Mouse (Mus musculus): Measurements from ENCODE around the gene Dlg2.

The Dlg2 gene

DNA sequence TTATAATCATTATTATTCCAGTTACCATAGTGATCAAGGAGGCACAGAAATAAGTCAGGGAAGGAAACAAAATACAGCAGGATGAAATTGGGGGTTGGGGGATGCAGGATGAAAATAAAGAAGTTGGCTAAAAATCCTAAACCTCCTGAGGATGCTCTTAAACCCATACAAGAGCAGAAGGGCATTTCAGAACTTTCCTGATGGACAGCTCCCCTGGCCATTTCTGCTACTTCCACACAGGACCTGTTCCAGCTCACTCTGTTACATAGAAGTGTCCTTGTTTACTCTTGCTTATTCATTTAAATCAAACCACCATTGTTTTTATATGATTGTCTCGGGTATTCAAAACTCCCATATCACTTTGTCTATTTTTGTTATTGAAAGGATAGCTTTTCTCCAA lies 791.3 kb downstream of the Dlg2 start:
- DNase-seq (ENCODE audit: low spot score), result peak; percentile 72

DNA sequence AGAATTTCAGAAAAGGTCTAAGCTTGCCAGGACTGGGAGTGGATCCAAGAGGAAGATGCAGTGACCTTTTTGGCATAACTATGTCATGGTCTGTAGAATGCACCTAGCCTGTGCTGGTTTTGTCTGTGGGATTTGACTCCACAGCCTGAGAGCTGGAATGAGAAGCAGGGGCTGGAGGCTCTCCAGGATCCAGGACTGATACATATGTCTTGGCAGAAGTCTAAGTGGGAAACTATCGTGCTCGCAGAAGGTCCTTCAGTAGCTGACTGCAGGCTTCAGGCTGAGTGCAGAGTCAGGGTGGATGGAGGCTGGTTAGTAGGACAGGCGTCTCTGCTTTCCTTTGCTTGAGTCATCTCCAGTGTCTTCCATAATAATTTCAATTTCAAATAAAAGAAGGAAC lies 807.7 kb downstream of the Dlg2 start:
- DNase-seq (ENCODE audit: low spot score), result no peak

- no peak for DNase-seq (ENCODE audit: low spot score)
Measured at GRCm38 (mm10) chr7:91288324-91288723, 811.9 kb downstream of the Dlg2 start.

DNA sequence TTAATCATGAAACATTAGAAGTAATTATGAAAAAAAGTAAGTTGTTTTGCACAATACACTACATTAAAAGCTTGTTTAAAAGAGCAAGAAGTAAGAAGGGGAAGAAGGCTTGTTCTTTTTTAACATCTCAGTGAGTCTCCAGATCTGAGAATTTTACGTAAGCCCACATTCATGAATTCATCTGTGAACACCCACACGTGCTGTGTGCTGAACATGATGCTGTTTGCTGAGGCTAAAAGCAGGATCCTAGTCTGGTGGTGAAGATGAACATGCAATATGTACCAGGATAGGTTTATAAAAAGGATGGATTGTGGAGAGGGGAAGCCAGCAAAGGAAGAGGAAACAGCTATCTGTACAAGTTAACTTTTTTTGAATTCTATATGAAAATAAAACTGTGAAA lies 819.7 kb downstream of the Dlg2 start:
- DNase-seq (ENCODE audit: low spot score), result no peak

GRCm38 (mm10) chr7:91311177-91311576 lies 834.7 kb downstream of the Dlg2 start:
- DNase-seq (ENCODE audit: low spot score), result no peak

DNA sequence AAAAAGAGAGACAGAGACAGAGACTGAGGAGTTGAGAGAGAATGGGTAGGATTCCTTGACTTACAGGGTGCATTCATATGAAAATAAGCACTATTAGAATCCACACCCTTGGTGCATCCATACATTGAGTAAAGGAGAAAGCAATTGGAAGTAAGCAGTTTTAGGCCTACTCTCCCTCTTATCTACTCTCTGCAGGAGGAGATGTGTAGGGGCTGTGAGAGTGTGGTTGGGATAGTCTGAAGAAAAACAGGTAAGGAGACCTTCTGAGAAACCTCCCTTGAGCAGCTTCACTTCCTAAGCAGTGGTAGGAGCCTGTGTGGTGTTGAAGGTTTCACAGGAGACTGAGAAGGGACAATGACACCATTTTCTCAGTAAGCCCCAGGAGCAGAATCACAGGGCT lies 868.6 kb downstream of the Dlg2 start:
- DNase-seq (ENCODE audit: low spot score), result no peak

DNA sequence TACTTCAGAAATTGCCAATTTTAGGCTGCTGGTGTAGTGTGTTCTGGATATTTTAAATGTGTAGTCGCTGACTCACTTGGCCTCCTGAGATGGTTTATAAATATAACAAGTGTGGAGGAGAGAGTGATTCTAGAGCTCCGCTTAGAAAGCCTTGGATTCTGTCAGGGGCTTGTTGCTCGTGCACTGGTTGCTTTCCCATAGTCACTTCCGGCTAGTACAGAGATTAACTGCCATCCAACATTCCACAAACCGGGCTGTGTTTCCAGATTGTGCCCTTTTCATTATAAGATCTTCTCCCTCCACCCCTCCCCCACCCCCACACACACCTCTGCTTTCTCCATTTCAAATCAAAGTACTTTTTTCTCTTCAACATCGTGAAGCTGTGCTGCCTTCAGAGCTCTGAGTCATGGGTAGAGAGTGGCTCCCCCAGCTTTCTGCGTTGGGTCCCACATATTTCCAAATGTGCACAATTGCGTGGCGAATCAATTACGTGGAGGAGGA lies 893.4 kb downstream of the Dlg2 start:
- peak; percentile 11 for DNase-seq (ENCODE audit: low spot score)

DNA sequence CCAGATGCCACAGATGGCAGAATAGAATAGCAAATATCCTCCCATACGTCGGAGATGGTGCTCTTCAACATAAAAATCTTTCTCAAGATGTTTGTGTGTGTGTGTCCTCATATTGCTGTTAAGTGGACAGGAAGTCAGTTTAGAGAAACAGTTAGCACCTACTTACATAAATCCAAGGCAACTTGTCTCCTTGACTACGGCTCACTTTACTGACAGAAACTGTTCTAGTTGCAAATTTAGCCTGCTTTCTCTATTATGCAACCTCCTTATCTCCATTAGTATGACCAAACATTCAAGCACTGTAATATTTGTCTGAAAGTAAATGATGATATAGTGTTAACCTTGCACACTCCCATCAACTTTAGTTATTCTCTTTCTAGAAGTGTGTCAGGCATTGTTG lies 905.8 kb downstream of the Dlg2 start:
- no peak for DNase-seq (ENCODE audit: low spot score)

- no peak for DNase-seq (ENCODE audit: low spot score)
Measured at GRCm38 (mm10) chr7:91383873-91384272, 907.4 kb downstream of the Dlg2 start.

DNA sequence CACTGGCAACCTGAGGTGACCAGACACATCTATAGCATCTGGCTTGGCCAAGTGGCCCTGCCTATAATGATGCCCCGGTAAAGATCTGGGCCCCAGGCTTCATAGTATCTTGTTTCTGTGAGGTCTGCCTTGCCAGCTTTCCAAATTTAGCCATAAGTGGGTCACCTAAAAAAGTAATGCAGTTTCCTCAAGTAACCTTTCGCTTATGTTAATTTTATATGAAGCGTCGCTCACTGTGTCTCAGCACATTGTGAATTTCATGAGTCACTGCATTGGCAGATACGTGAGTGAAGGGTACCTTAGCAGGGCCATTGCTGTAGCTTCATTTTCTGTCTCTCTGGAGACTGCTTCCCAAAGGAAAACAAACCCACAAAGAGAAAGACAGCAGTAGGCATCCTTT lies 912.8 kb downstream of the Dlg2 start:
- DNase-seq (ENCODE audit: low spot score), result no peak

DNA sequence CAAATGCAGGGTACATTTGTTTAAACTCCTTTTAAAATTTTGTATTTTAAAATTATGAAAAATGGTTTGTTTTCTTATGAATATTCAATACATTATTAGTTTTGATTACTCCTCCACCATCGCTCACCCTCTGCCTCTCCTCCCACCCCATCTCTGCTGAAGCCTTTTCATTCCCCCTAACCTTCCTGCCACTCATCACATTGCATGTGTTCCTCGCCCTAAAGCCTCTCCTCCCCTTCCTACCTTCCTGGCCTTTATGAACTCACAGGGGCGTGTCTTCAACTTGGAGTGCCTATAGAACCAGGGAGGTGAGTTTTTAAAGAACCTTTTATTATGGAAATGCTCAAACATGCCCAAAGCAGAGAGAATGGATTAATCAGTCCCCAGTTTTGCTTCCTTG lies 921.4 kb downstream of the Dlg2 start:
- no peak for DNase-seq (ENCODE audit: low spot score)

DNA sequence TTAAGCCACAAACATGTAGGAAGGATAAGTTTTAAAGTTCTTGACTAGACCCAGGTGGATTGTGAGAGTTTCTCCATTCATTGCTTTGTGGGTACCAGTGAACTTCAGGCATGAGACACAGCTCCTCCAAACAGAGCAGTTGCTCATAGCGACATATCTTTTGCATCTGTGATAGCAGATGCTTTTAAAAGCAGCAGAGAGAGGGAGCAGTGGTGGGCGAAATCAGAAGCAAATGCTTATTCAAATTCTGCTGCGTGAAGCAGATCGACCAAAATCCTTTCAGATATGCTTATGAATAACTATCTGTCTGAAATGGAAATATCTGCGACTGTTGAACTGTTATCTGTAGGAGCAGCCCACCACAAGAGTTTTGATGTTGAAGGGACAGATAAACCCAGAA lies 935.6 kb downstream of the Dlg2 start:
- no peak for DNase-seq (ENCODE audit: low spot score)

GRCm38 (mm10) chr7:91414150-91414549 lies 937.7 kb downstream of the Dlg2 start:
- no peak for DNase-seq (ENCODE audit: low spot score)

DNA sequence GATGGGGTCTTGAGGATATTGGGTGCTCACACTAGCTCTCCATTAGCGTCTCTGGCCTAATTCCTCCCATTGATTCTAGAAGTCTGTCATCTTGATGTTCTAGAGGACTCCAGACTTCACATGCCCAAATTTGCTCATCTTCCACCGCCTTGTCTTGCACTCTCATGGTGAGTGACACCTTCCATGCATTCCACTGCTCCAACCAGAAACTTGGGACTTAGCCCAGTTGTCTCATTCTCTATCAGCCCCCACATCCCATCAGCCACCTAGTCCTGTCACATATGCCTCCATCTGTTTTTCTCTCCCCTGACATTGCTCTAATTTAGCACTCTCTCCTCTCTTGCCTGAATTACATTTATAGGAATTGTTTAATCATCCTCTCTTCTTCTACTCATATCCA lies 938.3 kb downstream of the Dlg2 start:
- no peak for DNase-seq (ENCODE audit: low spot score)

DNA sequence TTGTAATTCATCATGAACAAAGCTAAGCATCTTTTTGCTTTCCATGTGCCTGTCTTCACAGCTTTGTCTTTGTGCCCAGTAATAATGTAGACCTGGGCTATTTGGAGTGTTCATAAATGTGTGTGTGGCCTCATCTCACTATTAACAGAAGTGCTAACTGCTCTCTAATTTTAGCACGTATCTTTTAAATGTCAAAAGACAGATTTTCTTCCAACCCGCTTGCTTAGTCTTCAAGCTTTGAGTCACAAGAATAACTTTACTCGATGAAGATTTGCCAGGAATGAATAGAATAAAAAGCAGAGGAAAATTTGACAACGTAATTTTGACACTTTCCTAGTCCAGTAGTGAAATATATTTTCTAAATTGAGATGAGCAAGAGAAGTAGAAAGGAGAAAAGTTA lies 943.7 kb downstream of the Dlg2 start:
- DNase-seq (ENCODE audit: low spot score), result no peak

GRCm38 (mm10) chr7:91423784-91424183 lies 947.3 kb downstream of the Dlg2 start:
- DNase-seq (ENCODE audit: low spot score), result no peak

GRCm38 (mm10) chr7:91429712-91430275 lies 953.3 kb downstream of the Dlg2 start:
- DNase-seq (ENCODE audit: low spot score), result no peak

GRCm38 (mm10) chr7:91431594-91432240 lies 955.2 kb downstream of the Dlg2 start:
- DNase-seq (ENCODE audit: low spot score), result peak; percentile 74

DNA sequence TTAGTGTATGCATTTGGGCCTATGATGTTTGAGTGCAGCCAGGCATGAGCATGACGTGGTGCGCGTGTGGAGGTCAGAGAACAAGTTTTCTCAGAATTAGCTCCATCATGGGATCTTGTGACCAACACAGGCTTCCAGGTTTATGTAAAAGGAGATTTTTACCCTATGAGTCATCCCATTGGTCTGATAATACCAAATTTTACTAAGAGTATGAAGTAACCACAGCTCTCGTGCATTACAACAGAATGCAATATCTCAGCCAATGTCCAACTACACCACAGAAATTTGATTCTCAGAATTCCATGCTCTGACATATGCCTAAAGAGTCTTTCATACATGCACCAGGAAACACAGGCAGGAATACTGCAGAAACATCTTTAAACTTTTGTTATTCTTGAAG lies 956.1 kb downstream of the Dlg2 start:
- no peak for DNase-seq (ENCODE audit: low spot score)

GRCm38 (mm10) chr7:91434739-91435138 lies 958.3 kb downstream of the Dlg2 start:
- no peak for DNase-seq (ENCODE audit: low spot score)

- DNase-seq (ENCODE audit: low spot score), result no peak
Measured at GRCm38 (mm10) chr7:91440326-91440725, 963.9 kb downstream of the Dlg2 start.

DNA sequence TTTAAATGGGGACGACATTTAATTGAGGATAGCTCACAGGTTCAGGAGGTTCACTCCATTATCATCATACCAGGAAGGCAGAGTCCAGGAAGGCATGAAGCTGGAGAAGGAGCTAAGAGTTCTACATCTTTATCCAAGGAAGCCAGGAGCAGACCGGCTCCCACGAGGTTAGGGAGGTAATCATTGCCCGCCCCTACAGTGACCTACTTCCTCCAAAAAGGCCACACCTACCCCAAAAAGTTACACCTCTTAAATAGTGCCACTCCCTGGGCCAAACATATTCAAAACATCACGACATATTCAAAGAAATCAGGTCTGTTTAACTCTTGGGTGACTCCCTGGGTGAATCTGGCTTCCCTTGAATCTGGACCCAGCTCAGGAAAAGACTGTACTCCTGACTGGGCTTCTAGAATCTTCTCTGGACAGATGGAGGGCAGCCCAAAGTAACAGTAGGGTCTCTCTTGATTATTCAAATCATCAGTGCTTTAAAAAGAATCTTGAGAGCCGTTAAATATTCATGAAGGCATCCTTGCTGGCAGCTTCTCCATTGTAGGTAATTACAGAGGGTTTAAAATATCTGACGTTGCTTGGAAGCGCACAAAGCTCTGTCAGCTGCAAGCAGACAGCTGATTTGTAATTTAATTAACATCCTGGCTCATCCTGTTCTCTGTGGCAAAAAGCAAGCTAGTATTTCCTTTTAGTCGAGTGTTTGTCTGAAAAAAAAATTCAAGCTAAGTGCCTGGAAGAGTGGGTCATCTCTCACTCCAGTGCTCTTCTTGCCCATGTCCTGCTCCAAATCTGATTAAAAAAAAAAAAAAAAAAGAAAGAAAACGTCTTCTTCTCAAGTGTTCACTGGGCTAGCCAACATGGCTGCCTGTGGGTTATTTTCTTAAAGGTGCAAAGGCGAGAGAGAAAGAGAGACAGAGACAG lies 966.2 kb downstream of the Dlg2 start:
- no peak for DNase-seq (ENCODE audit: low spot score)

DNA sequence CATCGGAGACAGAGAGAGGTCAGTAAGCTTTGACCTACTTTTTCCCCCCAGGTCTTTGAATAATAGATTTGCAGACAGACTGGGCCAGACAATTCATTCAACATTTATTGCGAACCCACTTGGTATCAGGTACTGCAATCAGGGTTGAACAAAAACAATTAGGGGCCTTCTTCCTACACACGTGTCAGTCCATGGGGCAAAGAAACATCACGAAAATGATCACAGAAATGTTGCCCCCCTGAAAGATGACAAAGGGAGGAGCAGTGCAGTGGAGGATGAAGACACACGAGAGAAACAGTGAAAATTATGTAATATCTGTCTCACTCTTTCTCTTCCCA lies 966.9 kb downstream of the Dlg2 start:
- DNase-seq (ENCODE audit: low spot score), result no peak

Data from embryo, embryonic 10.5 days (tissue).